Mouse (Mus musculus) stomach, postnatal 0 days (tissue): ENCODE data around the gene Cog6. TPM values are rescaled to one million over a fixed set of nuclear protein-coding genes. Genes with fewer than 3 reads are reported as not detected.

Source experiments
- ATAC-seq: fragments of 200-750 bp; cut with Nextera tagmentation; 2 replicates; pipeline ENCODE4 v1.8.0; 2017; ENCODE audit not compliant: low FRiP score, low TSS enrichment
- DNase-seq: peaks from one replicate; pipeline ENCODE4 v3.0.0-alpha.2; 2016; ENCODE audit warnings: low spot score
- H3K27ac ChIP-seq: fragments of 300-500 bp; sonication (generic); replicated peaks from 2 replicates; pipeline ENCODE4 v1.5.1; 2014; ENCODE audit warnings: mild to moderate bottlenecking, control low read depth
- H3K27me3 ChIP-seq: fragments of 300-500 bp; sonication (generic); 2 replicates; pipeline ENCODE4 v1.6.1; 2014; ENCODE audit warnings: low read length; ENCODE audit not compliant: control insufficient read depth, insufficient read depth
- H3K36me3 ChIP-seq: fragments of 300-500 bp; sonication (generic); 2 replicates; pipeline ENCODE4 v1.6.1; 2014; ENCODE audit warnings: low read length, mixed read lengths; ENCODE audit not compliant: control insufficient read depth, insufficient read depth
- H3K4me1 ChIP-seq: fragments of 300-500 bp; sonication (generic); replicated peaks from 2 replicates; pipeline ENCODE4 v1.6.1; 2014; ENCODE audit warnings: antibody characterized with exemption; ENCODE audit not compliant: control insufficient read depth, insufficient read depth
- H3K4me2 ChIP-seq: fragments of 300-500 bp; sonication (generic); replicated peaks from 2 replicates; pipeline ENCODE4 v1.6.1; 2014; ENCODE audit warnings: low read depth, mild to moderate bottlenecking, control low read depth, moderate library complexity
- H3K4me3 ChIP-seq: fragments of 300-500 bp; sonication (generic); 2 replicates; pipeline ENCODE4 v1.5.1; 2014; ENCODE audit warnings: low read depth, low read length, control low read depth
- H3K9ac ChIP-seq: fragments of 300-500 bp; sonication (generic); 2 replicates; pipeline ENCODE4 v1.6.1; 2014; ENCODE audit warnings: mild to moderate bottlenecking, low read length, control low read depth, mixed read lengths
- H3K9me3 ChIP-seq: fragments of 300-500 bp; sonication (generic); 2 replicates; pipeline ENCODE4 v1.6.1; 2016; ENCODE audit warnings: low read length; ENCODE audit not compliant: control insufficient read depth
- CTCF ChIP-seq: IDR thresholded peaks from 2 replicates; pipeline ENCODE4 v1.5.1; 2016; ENCODE audit warnings: antibody characterized with exemption, low read depth, mild to moderate bottlenecking, moderate library complexity
- EP300 ChIP-seq: optimal IDR thresholded peaks from 2 replicates; pipeline ENCODE3; 2016; ENCODE audit warnings: antibody characterized with exemption
- WGBS: fragments of 180-500 bp; shearing (Covaris S2); extraction: QIAGEN DNeasy Blood & Tissue Kit; methylation state at CpG from one replicate; pipeline ENCODE4 v1.1.7; 2014; 5-methylcytosine and 5-hydroxymethylcytosine counted together
- polyA plus RNA-seq: library from polyadenylated mRNA; unstranded; fragments of >200 nt; fragmentation: Nextera tagmentation; extraction: Ambion mirVana; gene quantifications from 2 replicates; pipeline ENCODE4 v1.2.1, GENCODE M21; 2015

Gene Cog6
- polyA plus RNA-seq, 1 experiment from 2014 or later = 25.7 TPM

GRCm38 (mm10) chr3:53038913-53039312 lies 21.9 kb upstream of the Cog6 start:
- TF ChIP-seq EP300 = no peak
- Histone ChIP-seq H3K27ac (no peak overlapping the region), H3K36me3 (no peaks in the 10 kb centered on the region), H3K4me2 (no peak overlapping the region), H3K9ac (no peak overlapping the region), H3K27me3 (no peaks in the 10 kb centered on the region), H3K4me3 (no peak overlapping the region), H3K4me1 (no peaks in the 10 kb centered on the region), H3K9me3 (no peaks in the 10 kb centered on the region)
- ATAC-seq = no peak
- no peak for DNase-seq
- 68% methylated on average over 5 of the region's 5 CpGs for WGBS

- no peak for TF ChIP-seq EP300
- TF ChIP-seq CTCF = no peak
- DNase-seq = no peak
- Histone ChIP-seq H3K27ac (no peak overlapping the region), H3K36me3 (no peaks in the 10 kb centered on the region), H3K9ac (no peak overlapping the region), H3K27me3 (no peaks in the 10 kb centered on the region), H3K9me3 (no peaks in the 10 kb centered on the region), H3K4me1 (no peaks in the 10 kb centered on the region), H3K4me3 (no peak overlapping the region), H3K4me2 (no peak overlapping the region)
- no peak for ATAC-seq
- 84% methylated on average over 7 of the region's 7 CpGs for WGBS
Measured at GRCm38 (mm10) chr3:53036941-53037340, 19.9 kb upstream of the Cog6 start.

- Histone ChIP-seq H3K4me2 (no peak overlapping the region), H3K9me3 (no peaks in the 10 kb centered on the region), H3K4me3 (no peak overlapping the region), H3K27ac (no peak overlapping the region), H3K36me3 (no peaks in the 10 kb centered on the region), H3K27me3 (no peaks in the 10 kb centered on the region), H3K4me1 (no peaks in the 10 kb centered on the region), H3K9ac (no peak overlapping the region)
- ATAC-seq (no peak), DNase-seq (no peak)
- 65% methylated on average over 5 of the region's 5 CpGs for WGBS
- TF ChIP-seq CTCF = no peak
- no peak for TF ChIP-seq EP300
Measured at GRCm38 (mm10) chr3:53036076-53036475, 19.0 kb upstream of the Cog6 start.

- ATAC-seq = no peak
- Histone ChIP-seq H3K4me2 (no peak overlapping the region), H3K4me3 (no peak overlapping the region), H3K27ac (no peak overlapping the region), H3K36me3 (no peaks in the 10 kb centered on the region), H3K9ac (no peak overlapping the region), H3K4me1 (no peaks in the 10 kb centered on the region), H3K27me3 (no peaks in the 10 kb centered on the region), H3K9me3 (no peaks in the 10 kb centered on the region)
- TF ChIP-seq CTCF (peak; percentile 82), EP300 (no peak)
- WGBS = 23% methylated on average over 3 of the region's 3 CpGs
- no peak for DNase-seq
Measured at GRCm38 (mm10) chr3:53033448-53033847, 16.4 kb upstream of the Cog6 start.

- Histone ChIP-seq H3K36me3 (no peaks in the 10 kb centered on the region), H3K9me3 (no peaks in the 10 kb centered on the region), H3K27me3 (no peaks in the 10 kb centered on the region), H3K27ac (no peak overlapping the region), H3K9ac (no peak overlapping the region), H3K4me3 (no peak overlapping the region), H3K4me1 (no peaks in the 10 kb centered on the region), H3K4me2 (no peak overlapping the region)
- TF ChIP-seq EP300 = no peak
- TF ChIP-seq CTCF = no peak
- DNase-seq = no peak
- no peak for ATAC-seq
- WGBS = 32% methylated on average over 5 of the region's 5 CpGs
Measured at GRCm38 (mm10) chr3:53032432-53032831, 15.4 kb upstream of the Cog6 start.

GRCm38 (mm10) chr3:53031586-53031985 lies 14.5 kb upstream of the Cog6 start:
- no peak for ATAC-seq
- H3K9ac ChIP-seq = no peak overlapping the region
- H3K36me3 ChIP-seq = no peaks in the 10 kb centered on the region
- H3K4me3 ChIP-seq = no peak overlapping the region
- H3K4me1 ChIP-seq = no peaks in the 10 kb centered on the region
- no peak overlapping the region for H3K4me2 ChIP-seq
- DNase-seq = no peak
- TF ChIP-seq EP300 = no peak
- TF ChIP-seq CTCF = no peak
- H3K9me3 ChIP-seq = no peaks in the 10 kb centered on the region
- H3K27me3 ChIP-seq = no peaks in the 10 kb centered on the region
- WGBS = 39% methylated on average over 6 of the region's 6 CpGs
- no peak overlapping the region for H3K27ac ChIP-seq
